Mouse (Mus musculus): Measurements from ENCODE around the gene Olfr959. TPM values are rescaled to one million over a fixed set of nuclear protein-coding genes. Genes with fewer than 3 reads are reported as not detected.

The Olfr959 gene
- polyA plus RNA-seq, 1 experiment from 2014 or later = not detected

DNA sequence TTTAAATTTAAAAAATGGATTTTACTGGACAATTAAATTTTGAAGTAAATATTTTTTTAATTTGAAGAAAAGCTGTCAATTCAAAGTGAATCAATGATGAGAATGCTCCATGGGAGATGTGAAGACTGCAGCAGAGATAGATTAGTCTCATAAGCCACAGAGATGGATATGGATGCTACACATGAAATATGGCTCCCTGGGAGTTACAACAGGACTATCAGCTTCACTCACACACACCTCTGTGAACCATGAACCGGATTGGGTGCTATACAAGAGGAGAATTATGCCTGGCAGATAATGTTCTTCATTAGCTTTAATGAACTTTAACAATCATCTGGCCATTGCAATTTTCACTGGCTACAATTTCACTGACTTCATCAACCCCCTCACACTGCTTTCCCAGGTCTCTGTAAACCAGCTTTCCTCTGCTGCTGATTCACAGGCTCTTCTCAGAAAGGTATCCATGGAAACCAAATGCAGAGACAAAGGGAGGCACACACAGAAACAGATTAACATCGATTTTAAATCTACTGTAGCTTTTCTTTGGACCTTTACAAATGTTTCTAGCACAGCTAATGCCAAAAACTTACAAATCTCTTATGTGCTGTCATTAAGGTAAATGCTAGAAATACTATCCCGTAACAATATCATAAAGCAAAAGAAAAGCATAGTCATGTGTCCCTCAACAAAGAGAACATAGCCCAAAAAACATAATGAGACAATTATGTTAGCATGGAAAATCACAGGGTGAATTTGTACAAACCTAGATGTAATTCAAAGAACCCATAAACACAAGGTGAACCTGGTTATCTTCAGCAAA, 17.6 kb downstream of the Olfr959 start:
- ATAC-seq (ENCODE audit: extremely low read depth, insufficient number of reproducible peaks, low FRiP score, low TSS enrichment) = no peak
- H3K27me3 ChIP-seq (replicated peaks) = no peaks in the 10 kb centered on the region
- H3K36me3 ChIP-seq = no peaks in the 10 kb centered on the region
- H3K4me2 ChIP-seq = no peak overlapping the region
- no peaks in the 10 kb centered on the region for H3K9me3 ChIP-seq
- no peak overlapping the region for H3K27ac ChIP-seq (replicated peaks)
- no peak overlapping the region for H3K9ac ChIP-seq
- no peaks in the 10 kb centered on the region for H3K4me1 ChIP-seq
- H3K4me3 ChIP-seq = no peak overlapping the region
- WGBS = 53% methylated on average over 3 of the region's 3 CpGs

DNA sequence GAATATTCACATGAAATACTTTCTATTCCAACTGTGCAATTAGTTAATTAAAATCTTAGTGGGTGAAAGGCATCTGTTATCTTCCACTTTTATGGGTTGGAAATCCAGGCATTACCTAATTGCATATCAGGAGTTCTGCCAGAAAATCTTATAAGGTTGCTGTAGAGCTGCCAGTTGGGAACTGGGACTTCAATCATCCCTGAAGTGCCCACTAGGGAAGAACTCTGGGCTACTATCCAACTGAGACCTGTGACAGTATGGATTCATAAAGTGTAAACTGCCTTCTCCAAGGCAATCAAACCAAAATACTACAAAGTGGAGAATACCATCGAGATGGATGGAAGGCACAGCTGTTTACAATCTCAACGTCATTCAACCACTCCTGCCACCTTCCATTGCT, 21.4 kb downstream of the Olfr959 start, which contains the start of gene Olfr958:
Olfr958 (minus strand) TSS at position 109 of the 400 bp plus-strand sequence.
- no peak within 1 kb of the TSS for H3K4me3 ChIP-seq
- no peaks in the 10 kb centered on the region for H3K4me1 ChIP-seq
- no peaks in the 10 kb centered on the region for H3K36me3 ChIP-seq
- H3K9ac ChIP-seq = no peak within 1 kb of the TSS
- no peak within 1 kb of the TSS for H3K4me2 ChIP-seq
- no peaks in the 10 kb centered on the region for H3K9me3 ChIP-seq
- ATAC-seq (ENCODE audit: extremely low read depth, insufficient number of reproducible peaks, low FRiP score, low TSS enrichment) = no peak
- 66% methylated on average over 2 of the region's 2 CpGs for WGBS
- H3K27ac ChIP-seq (replicated peaks) = no peak within 1 kb of the TSS
- H3K27me3 ChIP-seq (replicated peaks) = no peaks in the 10 kb centered on the region

DNA sequence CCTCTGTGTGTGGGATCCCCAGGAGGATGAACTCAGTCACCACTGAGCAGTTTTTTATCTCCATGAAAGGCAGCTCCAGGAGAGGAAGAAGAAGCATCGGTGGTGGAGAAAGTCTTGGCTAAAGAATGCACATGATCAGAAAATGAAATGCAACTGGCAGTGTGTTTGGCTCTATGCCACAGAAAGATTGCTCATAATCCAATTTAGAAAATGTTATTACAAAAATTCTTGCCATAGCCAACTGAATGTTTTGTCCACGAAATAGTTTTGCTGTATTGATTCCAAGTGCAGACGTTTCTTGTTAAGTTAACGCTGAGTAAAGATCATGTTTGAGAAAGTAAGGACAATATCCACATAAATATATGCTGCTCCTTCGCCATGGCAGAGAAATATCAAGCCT, 24.6 kb downstream of the Olfr959 start:
- 72% methylated on average over 5 of the region's 5 CpGs for WGBS
- no peaks in the 10 kb centered on the region for H3K36me3 ChIP-seq

DNA sequence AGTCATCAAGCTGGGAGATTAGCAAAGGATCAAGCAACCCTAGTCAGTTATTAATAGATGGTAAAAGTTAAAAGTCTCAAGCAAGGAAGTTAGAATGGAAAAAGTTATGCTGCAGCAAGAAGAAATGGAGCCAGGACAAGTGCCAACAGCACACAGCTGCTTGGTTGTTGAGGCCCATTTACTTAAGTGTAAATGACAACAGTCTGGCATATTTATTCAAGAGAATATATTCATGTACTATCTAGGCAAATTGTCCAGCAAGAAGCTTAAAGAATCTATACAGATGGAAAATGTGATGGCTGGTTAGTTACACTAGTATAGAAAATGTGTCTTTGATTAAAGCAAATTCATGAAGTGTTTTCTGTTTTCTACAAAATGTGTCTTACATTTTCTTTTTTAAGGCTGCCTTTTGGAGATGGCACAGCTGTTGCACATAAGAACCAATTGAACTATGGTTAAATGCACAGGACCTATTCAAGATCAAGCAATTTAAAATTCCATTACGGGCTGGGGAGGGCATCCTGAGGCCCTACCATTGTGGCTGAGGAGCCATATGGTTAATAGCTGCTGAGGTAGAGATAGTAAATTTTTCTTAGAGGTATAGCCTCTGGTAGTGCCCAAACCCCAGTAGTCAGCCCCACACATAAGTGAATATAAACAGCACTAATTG, 51.6 kb downstream of the Olfr959 start:
- no peak overlapping the region for H3K4me2 ChIP-seq
- H3K27me3 ChIP-seq (replicated peaks) = no peaks in the 10 kb centered on the region
- H3K9me3 ChIP-seq = no peaks in the 10 kb centered on the region
- H3K4me3 ChIP-seq = no peak overlapping the region
- WGBS = 73% methylated on average over 1 of the region's 1 CpGs
- ATAC-seq (ENCODE audit: extremely low read depth, insufficient number of reproducible peaks, low FRiP score, low TSS enrichment) = no peak
- no peaks in the 10 kb centered on the region for H3K4me1 ChIP-seq
- H3K36me3 ChIP-seq = no peaks in the 10 kb centered on the region
- no peak overlapping the region for H3K9ac ChIP-seq
- H3K27ac ChIP-seq (replicated peaks) = no peak overlapping the region

More for the DNA sequence above, 24.6 kb downstream of the Olfr959 start:
- Histone ChIP-seq H3K4me2 (no peak overlapping the region), H3K27me3 (replicated peaks) (no peaks in the 10 kb centered on the region), H3K27ac (replicated peaks) (no peak overlapping the region), H3K4me3 (no peak overlapping the region), H3K9ac (no peak overlapping the region), H3K9me3 (no peaks in the 10 kb centered on the region), H3K4me1 (no peaks in the 10 kb centered on the region)
- ATAC-seq (ENCODE audit: extremely low read depth, insufficient number of reproducible peaks, low FRiP score, low TSS enrichment) = no peak

Other genes starting within 250 kb of the Olfr959 start
- not detected in 2 replicates for gene Olfr948, start 249.5 kb downstream of the Olfr959 start, polyA plus RNA-seq (2015; fragmentation: Nextera tagmentation; extraction: Ambion mirVana)
- not detected in 2 replicates for gene Olfr951, start 188.2 kb downstream of the Olfr959 start, polyA plus RNA-seq (2015; fragmentation: Nextera tagmentation; extraction: Ambion mirVana)
- not detected in 2 replicates for gene Olfr952, start 148.4 kb downstream of the Olfr959 start, polyA plus RNA-seq (2015; fragmentation: Nextera tagmentation; extraction: Ambion mirVana)
- not detected in 2 replicates for gene Olfr954, start 118.9 kb downstream of the Olfr959 start, polyA plus RNA-seq (2015; fragmentation: Nextera tagmentation; extraction: Ambion mirVana)
- not detected in 2 replicates for gene Olfr955, start 103.6 kb downstream of the Olfr959 start, polyA plus RNA-seq (2015; fragmentation: Nextera tagmentation; extraction: Ambion mirVana)
- not detected in 2 replicates for gene Olfr44, start 81.6 kb downstream of the Olfr959 start, polyA plus RNA-seq (2015; fragmentation: Nextera tagmentation; extraction: Ambion mirVana)
- gene Olfr957, start 59.8 kb downstream of the Olfr959 start, polyA plus RNA-seq (2015; fragmentation: Nextera tagmentation; extraction: Ambion mirVana) = not detected in 2 replicates
- gene Olfr958, start 21.5 kb downstream of the Olfr959 start, polyA plus RNA-seq (2015; fragmentation: Nextera tagmentation; extraction: Ambion mirVana) = not detected in 2 replicates
- gene AW551984, start 28.8 kb upstream of the Olfr959 start, polyA plus RNA-seq (2015; fragmentation: Nextera tagmentation; extraction: Ambion mirVana) = 10.3 and 10.8 TPM in 2 replicates
- gene Olfr148, start 35.1 kb upstream of the Olfr959 start, polyA plus RNA-seq (2015; fragmentation: Nextera tagmentation; extraction: Ambion mirVana) = not detected in 2 replicates
- not detected in 2 replicates for gene Olfr960, start 45.8 kb upstream of the Olfr959 start, polyA plus RNA-seq (2015; fragmentation: Nextera tagmentation; extraction: Ambion mirVana)
- not detected in 2 replicates for gene Olfr961, start 69.5 kb upstream of the Olfr959 start, polyA plus RNA-seq (2015; fragmentation: Nextera tagmentation; extraction: Ambion mirVana)
- gene Olfr963, start 91.6 kb upstream of the Olfr959 start, polyA plus RNA-seq (2015; fragmentation: Nextera tagmentation; extraction: Ambion mirVana) = not detected in 2 replicates
- gene Olfr149, start 131.5 kb upstream of the Olfr959 start, polyA plus RNA-seq (2015; fragmentation: Nextera tagmentation; extraction: Ambion mirVana) = not detected in 2 replicates
- gene Olfr965, start 135.8 kb upstream of the Olfr959 start, polyA plus RNA-seq (2015; fragmentation: Nextera tagmentation; extraction: Ambion mirVana) = not detected in 2 replicates
- gene Olfr150, start 155.4 kb upstream of the Olfr959 start, polyA plus RNA-seq (2015; fragmentation: Nextera tagmentation; extraction: Ambion mirVana) = not detected in 2 replicates
- gene Olfr967, start 170.7 kb upstream of the Olfr959 start, polyA plus RNA-seq (2015; fragmentation: Nextera tagmentation; extraction: Ambion mirVana) = not detected in 2 replicates
- not detected in 2 replicates for gene Olfr968, start 207.7 kb upstream of the Olfr959 start, polyA plus RNA-seq (2015; fragmentation: Nextera tagmentation; extraction: Ambion mirVana)
- not detected in 2 replicates for gene Olfr969, start 215.4 kb upstream of the Olfr959 start, polyA plus RNA-seq (2015; fragmentation: Nextera tagmentation; extraction: Ambion mirVana)
- gene Olfr970, start 233.3 kb upstream of the Olfr959 start, polyA plus RNA-seq (2015; fragmentation: Nextera tagmentation; extraction: Ambion mirVana) = not detected in 2 replicates

All from heart, embryonic 13.5 days (tissue).